Mouse (Mus musculus) gonadal fat pad, adult 2 months (tissue): ENCODE data around the gene Snrpa. TPM values are rescaled to one million over a fixed set of nuclear protein-coding genes. Genes with fewer than 3 reads are reported as not detected.

Source experiments
- DNase-seq: peaks from one replicate; pipeline ENCODE4 v3.0.0-alpha.2; 2012; ENCODE audit warnings: low read depth
- polyA plus RNA-seq: library from polyadenylated mRNA; depleted of rRNA; stranded (reverse); fragments of >200 nt; gene quantifications from 2 replicates; pipeline ENCODE4 v1.2.3, GENCODE M21; 2012; rRNA removed

Snrpa gene
- polyA plus RNA-seq, 1 experiment, result 141 TPM

DNA sequence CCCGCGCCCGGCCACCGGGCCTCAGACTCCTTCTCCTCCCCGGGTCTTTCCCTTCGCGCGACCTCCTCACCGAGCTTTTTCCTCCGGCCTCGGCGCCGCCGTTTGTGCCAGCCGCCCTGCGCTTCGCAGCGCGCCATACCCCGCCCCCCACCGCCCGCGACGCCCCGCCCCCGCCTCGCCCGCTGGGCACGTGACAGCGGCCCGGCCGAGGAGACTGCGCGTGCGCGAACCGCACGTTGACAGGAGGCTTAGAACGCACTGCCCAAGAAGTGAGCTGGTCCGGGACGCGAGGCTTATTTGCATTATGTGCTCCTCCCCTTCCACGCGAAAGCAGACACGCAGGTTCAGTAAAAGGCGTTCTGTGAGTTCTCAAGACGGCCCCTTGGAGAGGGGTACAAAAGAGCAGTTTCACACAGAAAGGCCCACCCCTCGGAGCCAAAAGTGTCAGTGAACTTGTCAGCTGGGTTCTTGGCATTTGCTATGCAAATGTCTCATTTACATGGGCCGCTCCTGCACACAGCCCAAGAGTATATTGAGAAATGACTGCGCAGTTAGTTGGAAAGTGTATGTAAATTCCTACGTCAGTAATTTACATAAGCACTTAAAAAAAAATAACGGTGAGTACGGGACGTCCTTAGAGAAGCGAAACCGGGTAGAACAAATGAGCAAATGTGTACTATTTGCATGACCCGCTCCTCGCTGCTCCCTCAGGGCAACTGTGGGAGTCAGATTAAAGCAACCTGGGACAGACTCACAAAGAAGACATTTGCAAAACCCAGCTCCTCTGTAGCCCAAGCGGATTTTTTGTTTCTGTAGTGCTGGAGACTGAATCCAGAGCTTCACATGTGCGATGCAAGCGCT lies 29.2 kb downstream of the Snrpa start, which contains the start of gene Egln2:
Gene Egln2 (minus strand): TSS at position 189 of the 861 bp plus-strand sequence.
- no peak for DNase-seq

DNA sequence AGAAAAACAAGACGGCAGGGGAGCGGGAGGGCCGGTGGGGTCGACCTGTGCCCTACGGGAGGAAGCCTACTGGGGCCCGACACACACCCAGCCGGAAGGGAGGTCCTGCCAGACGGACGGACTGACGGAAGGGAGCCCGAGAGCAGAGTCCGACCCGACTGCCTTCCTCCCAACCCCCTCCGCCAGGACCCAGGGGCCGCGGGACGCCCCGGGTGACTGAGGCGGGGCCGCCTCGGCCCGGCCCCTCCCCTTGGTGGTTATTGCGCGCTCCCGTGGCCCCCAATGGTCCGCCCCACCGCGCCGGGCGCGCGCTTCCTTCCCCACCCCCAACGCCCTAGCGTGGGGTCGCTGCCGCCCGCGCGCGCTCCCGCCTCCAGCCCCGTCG lies 29.9 kb downstream of the Snrpa start:
- no peak for DNase-seq

DNA sequence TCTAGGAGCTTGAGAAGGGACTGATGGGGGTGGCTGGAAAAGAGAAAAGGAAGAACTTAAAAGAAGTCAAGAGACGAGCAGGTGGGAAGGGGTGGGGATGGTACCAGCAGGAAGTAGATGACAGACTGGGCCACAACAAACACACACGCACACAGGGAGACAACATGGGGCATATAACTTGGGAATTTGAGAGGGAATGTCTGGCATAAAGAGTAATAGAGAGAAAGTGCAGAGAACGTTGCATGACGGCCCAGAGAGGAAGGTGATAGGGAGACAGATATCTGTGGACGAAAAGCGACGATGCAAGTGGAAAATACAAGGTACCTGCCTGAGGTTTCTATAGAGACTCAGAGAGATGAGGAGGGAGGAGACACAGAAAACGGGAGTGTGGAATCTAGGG lies 30.4 kb downstream of the Snrpa start:
- no peak for DNase-seq

DNA sequence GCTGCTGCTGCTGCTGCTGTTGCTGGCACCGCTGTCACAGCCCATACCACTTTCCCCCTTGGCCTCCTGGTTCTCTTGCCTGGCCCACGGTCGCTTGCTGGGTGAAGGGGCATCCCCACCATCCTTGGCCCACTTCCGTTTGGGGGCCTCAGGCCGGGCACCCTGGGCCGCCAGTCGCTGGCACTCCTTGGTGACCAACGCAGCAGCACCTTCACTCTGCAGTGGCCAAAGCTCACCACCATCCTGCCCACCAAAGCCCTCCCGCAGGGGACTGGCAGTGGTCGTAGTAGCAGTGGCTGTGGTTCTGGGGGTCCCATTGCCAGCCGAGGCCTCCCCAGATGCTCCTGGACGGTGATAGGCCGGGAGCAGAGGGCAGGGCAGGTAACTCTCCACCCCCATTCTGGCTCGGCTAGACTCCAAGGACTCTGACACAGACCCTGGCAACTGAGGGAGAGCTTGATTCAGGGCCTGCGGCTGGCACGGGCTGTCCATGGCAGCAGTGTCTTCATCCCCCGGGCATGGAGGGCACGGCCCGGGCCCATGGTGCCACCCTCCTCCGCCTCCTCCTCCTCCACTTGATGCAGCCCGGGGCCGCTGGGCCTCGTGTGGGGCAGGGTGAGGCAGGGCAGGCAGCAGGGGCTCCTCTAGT lies 30.9 kb downstream of the Snrpa start:
- no peak for DNase-seq

DNA sequence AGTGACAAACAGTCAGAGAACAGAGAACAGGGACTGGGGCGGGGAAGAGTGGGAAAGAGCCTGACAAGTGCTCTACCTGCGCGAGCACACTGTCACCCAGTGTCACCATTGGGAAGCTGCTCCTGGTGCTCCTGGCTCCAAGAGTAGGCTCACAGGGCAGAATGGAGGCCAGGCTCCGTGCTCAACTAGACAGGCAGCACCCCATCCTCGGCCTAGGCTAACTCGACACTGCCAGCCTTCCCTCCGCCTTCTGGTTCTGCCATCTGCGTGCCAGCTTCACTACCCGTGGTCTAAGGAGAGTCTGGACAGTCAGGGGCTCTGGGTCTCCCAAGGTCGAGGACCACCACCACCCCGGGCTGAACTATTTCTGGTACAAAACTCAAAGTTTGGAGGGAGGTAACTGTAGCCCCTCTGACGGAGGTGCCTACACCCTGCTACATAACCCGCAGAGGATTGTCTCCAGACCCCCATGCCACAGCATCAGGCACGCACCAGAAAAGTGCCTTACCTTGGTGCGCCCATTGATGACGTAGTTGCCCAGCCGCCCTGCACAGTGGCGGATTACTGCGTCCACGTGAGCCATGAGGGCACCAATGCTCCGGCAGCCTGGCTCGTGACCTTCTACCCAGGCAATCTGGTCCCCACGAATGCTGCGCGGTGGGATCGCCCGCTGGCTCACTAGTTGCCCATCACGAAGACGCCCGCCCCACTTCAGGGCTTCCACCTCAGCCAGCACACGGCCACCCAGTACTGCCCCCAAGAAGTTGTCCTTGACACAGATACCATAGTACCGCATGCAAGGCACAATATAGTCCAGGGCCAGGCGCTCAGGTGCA lies 31.7 kb downstream of the Snrpa start:
- DNase-seq, result no peak

DNA sequence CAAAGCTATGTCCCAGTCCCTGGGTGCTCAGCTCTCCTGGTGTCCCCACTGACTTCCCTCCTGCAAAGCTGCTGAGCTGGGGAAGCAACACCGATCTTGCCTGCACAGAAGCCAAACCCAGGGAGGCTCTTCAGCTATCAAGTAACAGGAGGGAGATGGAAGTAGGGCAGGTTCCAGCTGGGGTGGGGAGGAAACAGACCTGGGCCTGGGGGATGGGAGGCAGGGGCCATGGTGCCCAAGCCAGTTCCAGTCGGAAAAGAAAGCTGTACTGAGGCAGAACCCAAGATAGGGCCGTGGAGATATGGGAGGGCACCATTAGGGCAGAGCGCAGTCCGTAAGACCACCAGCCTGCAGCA lies 32.6 kb downstream of the Snrpa start:
- no peak for DNase-seq

DNA sequence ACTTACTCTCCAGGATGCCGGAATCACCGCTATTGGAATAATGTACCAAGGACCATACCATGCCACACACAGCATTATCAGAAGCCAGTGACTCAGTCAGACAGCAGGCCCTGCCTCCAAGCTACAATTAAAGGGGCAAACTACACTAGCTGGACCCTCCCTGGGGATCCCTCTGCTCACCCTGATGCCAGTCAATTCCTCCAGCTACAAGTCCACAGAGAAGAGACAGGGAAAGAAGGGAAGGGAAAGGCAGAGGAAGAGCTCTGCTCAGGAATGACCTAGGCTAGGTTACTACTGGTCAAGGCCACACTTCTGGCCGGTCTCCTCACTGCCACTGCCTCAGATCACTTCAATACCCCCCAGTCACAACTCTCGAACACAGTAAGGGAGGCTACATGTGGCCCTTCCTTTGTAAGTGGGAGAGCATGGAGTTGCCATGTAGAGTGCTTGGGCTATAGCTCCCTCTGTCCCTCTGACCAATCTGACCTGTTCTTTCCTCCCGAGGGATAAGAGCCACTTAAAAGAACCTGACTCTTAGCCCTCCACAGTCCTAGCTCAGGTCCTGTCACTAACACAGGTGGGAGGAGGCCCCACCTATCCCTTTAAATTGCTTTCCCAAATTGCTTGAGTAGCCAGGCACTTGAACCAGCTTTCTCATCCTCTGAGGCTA lies 33.2 kb downstream of the Snrpa start:
- no peak for DNase-seq

DNA sequence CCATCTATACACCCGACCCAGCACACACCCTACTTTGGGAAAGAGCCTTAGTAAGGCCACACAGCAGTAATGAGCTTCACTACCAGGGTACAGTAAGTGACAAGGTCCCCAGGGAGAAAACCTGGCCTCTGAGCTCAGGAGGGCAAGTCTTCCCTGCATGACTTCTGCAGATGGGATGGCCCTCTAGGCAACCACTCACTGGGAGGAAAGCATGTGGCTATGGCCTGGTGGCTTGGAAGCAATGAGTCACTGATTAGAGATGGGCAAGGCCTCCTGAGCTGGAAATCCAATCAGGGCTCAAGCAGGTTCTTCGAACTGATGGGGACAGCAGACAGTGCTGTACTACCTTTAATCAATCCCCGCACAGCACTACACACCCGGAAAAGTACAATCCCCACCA lies 34.3 kb downstream of the Snrpa start:
- no peak for DNase-seq

DNA sequence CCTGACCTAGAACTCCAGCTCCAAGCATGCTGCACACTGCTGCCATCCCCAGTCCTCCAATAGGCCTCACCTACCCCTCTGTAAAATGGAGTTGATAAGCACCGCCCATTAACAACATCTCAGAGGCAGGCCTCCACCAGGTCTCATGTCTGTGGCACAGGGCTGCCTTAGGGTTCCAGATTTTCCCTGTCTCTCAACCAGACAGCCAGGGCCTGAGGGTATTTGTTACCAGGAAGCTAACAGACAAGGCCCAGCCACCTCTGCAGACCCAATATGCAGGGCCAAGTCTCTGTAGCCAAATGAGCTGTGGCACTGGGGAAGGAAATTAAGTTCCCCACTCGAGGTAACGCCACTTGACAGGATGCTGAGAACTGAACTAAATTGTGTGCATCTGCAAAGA lies 35.1 kb downstream of the Snrpa start:
- no peak for DNase-seq

DNA sequence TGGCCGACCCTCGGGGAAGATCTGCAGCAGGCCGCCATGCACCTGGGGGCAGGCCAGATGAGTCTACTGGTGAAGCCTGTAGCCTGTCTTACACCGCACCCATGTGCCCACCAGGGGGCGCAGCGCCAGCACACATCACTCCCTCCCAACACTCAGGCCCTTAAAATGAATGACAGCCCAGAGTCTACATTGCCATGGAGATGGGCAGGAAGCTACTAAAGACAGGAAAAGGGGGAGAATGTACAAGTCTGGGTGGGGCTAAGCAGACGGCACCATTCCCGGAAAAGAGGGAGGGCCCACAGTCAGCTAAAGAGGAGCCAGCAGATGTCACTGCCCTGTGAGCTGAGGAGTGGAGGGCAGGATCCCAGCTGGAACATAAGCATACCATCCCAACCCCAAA lies 36.2 kb downstream of the Snrpa start:
- DNase-seq, result no peak

DNA sequence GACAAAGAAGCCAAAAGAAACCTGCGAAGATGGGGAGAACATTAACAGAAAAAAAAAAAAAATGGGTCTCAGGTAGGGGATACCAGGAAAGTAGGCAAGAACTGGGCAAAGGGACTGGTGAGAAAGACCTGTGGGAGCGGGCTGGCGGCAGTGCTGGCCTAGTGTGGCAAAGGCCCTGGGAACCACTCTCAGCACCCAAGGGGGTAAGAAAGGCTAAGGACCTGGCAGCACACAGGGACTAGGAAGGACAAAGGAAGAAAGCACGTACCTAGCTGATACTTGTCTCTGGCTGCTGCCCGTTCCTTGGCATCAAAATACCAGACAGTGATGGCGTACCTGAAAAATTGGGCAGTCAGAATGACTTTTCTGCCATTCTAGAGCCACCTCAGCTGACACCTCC lies 36.8 kb downstream of the Snrpa start:
- no peak for DNase-seq

DNA sequence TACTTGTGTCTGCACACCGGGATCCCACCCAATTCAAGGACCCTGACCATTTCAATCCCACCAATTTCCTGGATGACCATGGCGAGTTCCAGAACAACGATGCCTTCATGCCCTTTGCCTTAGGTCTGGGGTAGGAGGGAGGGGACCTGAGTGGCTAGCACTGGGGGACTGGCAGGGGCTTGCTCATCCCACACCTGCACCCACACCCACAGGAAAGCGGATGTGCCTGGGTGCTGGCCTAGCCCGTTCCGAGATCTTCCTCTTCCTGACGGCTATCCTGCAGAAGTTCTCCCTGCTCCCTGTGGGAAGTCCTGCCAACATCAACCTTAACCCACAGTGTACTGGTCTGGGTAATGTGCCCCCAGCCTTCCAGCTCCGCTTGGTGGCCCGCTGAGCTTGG lies 37.9 kb downstream of the Snrpa start:
- DNase-seq, result no peak

DNA sequence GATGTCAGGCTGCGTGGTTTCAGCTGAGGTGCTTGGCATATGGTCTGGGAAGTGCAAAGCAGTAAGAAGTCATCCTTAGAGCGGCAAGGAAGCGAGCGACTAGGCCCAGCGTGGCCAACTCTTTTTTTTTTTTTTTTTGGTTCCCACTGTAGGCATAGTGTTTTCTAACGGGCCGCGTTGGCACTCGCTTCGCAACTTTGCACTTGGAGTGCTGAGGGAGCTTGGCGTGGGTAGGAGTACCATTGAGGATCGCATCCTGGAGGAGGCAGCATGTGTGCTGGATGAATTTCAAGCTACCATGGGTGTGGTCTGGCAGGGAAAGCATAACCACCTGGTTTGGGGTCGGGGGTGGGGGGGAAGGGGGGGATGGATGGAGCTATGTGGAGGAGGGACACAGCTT lies 40.1 kb downstream of the Snrpa start:
- no peak for DNase-seq

DNA sequence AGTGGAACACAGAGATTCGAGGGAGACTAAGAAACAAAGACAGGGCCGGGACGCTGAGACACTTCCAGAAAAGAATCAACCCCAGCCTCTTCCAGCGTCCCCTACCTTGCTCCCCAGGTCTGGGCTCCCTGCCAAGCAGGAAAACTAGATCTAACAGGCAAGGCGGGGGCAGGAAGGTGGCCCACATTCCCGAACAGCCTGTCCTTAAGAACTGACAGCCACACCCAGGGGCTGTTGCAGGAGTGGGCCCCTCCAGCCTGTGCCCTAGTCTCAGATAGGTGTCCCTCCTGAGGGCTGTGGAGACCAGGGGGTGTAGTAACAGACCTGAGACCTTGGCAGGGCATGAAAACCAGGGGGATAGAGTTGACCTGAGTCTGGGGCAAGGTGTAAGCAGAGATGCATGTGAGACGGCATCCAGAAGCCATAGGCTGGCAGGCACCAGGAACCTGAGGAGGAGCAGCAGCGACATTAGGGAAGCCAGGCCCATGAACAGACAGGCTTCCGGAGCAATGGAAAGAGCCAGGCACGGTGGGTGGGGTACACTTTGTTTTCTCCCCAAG lies 42.8 kb downstream of the Snrpa start, which contains the start of gene Cyp2t4:
Gene Cyp2t4 (plus strand): TSS at position 510 of the 560 bp plus-strand sequence.
- DNase-seq, result no peak

Other genes starting within 250 kb of the Snrpa start
- 0.58 TPM in 1 of 2 replicates, not detected in the other for gene Cyp2a12, start 167.2 kb downstream of the Snrpa start, polyA plus RNA-seq
- gene Cyp2f2, start 76.4 kb downstream of the Snrpa start, polyA plus RNA-seq, result 2.7 and 14.4 TPM in 2 replicates
- gene Cyp2t4, start 42.6 kb downstream of the Snrpa start, polyA plus RNA-seq, result 0.05 TPM in 1 of 2 replicates, not detected in the other
- 98.6 and 102 TPM in 2 replicates for gene Egln2, start 29.5 kb downstream of the Snrpa start, polyA plus RNA-seq
- gene Rab4b, start 17.4 kb downstream of the Snrpa start, polyA plus RNA-seq, result 87.7 and 96.0 TPM in 2 replicates
- 0.34 TPM in 1 of 2 replicates, not detected in the other for gene Gm21983, start 15.2 kb downstream of the Snrpa start, polyA plus RNA-seq
- gene Mia, start 15.1 kb downstream of the Snrpa start, polyA plus RNA-seq, result 89.2 and 122 TPM in 2 replicates
- gene BC024978, start 490 bp downstream of the Snrpa start, polyA plus RNA-seq, result 15.6 and 18.2 TPM in 2 replicates
- gene Itpkc, start 32.4 kb upstream of the Snrpa start, polyA plus RNA-seq, result 8.4 and 10.3 TPM in 2 replicates
- gene Coq8b, start 36.8 kb upstream of the Snrpa start, polyA plus RNA-seq, result 51.5 and 55.4 TPM in 2 replicates
- 20.4 and 22.4 TPM in 2 replicates for gene Numbl, start 62.2 kb upstream of the Snrpa start, polyA plus RNA-seq
- 199 and 260 TPM in 2 replicates for gene Ltbp4, start 141.4 kb upstream of the Snrpa start, polyA plus RNA-seq
- 50.8 and 57.4 TPM in 2 replicates for gene Shkbp1, start 159.7 kb upstream of the Snrpa start, polyA plus RNA-seq
- 0.33 TPM in 1 of 2 replicates, not detected in the other for gene Gm20479, start 161.1 kb upstream of the Snrpa start, polyA plus RNA-seq